In the genomic region with DNA sequence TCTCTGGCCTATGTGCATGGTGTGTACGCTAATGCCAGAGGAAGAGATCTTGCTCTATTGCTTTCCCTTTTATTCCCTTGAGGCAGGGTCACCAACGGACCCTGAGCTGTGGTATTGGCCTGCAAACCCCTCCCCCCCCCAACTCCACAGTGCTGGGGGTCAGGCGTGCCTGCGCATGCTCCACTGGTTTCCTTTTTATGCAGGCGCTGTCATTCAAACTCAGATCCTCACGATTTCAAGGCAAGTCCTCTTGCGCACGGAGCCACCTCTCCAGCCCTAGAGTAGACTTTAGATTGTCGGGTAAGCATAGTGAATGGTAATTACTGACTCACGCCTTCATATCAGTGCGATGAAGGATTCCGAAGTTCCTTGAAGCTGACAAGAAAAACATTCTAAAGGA, we compare ENCODE assay signal across 27 mouse cellular contexts. TPM values are rescaled to one million over a fixed set of nuclear protein-coding genes. Genes with fewer than 3 reads are reported as not detected.
A peak's percentile ranks its signal among the peaks of the same experiment; 100 is the strongest.
DNase-seq lines count a peak whose midpoint lies in the region; ATAC-seq and TF ChIP-seq lines count a peak whose summit lies in the region.
"Had no signal": no experiment of that assay in that cellular context is flagged by ENCODE, and none has a peak within 500 bp of the region (broad histone marks: within the 10 kb centered on the region; RNA-seq: fewer than 3 reads in every experiment).

No protein-coding gene starts in this region.

- no peak for DNase-seq in forebrain, embryonic 11.5 days (ENCODE audit: low spot score)
- DNase-seq in forebrain, embryonic 14.5 days (ENCODE audit: low spot score) = no peak
- no peak for DNase-seq in left cerebral cortex, adult 2 months (ENCODE audit: extremely low spot score in 1 of 2, low spot score in 2 of 2)
- DNase-seq in left cerebral cortex, postnatal 10 days (ENCODE audit: extremely low spot score in 1 of 2, low spot score in 2 of 2) = no peak
- peak; percentile 5 for DNase-seq in splenic B cell, adult 2 months (ENCODE audit: low read depth, low spot score)
- DNase-seq in adrenal gland, adult 8-10 months = no peak
- no peak for DNase-seq in lung, adult 18-20 months
- DNase-seq: adrenal gland, postnatal 25 days; forebrain, postnatal 0 days; gastrocnemius, postnatal 14 days; heart, adult 18-20 months; heart, postnatal 4 days; kidney, adult 18-20 months; kidney, postnatal 25 days; left cerebral cortex, postnatal 4 days; liver had no signal

- H3K27ac ChIP-seq in forebrain, embryonic 11.5 days (ENCODE audit: low read depth, low read length) = no peak overlapping the region
- H3K27ac ChIP-seq in forebrain, embryonic 14.5 days (ENCODE audit: low read depth, low read length) = no peak overlapping the region
- H3K27ac ChIP-seq in left cerebral cortex, adult 2 months = peak overlapping the region; percentile 52
- H3K27ac ChIP-seq: hindbrain, embryonic 15.5 days; kidney, embryonic 15.5 days; layer of hippocampus, adult 2 months; liver, embryonic 15.5 days; lung, embryonic 15.5 days; midbrain, embryonic 13.5 days; neural tube, embryonic 13.5 days had no signal

- peak; percentile 55; the same call in 1 of the 2 replicates for ATAC-seq in forebrain, embryonic 11.5 days (replicated peaks; ENCODE audit: low FRiP score)
- no peak for ATAC-seq in forebrain, embryonic 14.5 days
- peak; percentile 30 to 39; a peak in 3 of 4 replicates for ATAC-seq in hematopoietic stem cell, adult 5-6 weeks (replicated peaks in 1 of 2; ENCODE audit: insufficient read depth in 1 of 2, low FRiP score in 2 of 2, low TSS enrichment in 1 of 2, low read depth in 1 of 2, poor library complexity in 2 of 2, severe bottlenecking in 2 of 2)
- ATAC-seq: forebrain, postnatal 0 days; midbrain, embryonic 13.5 days had no signal

- 52% methylated on average over 12 of the region's 12 CpGs for WGBS in forebrain, embryonic 11.5 days
- 58% methylated on average over 12 of the region's 12 CpGs for WGBS in forebrain, embryonic 14.5 days

- H3K9me3 ChIP-seq in forebrain, embryonic 11.5 days (ENCODE audit: control insufficient read depth, low read length) = no peaks in the 10 kb centered on the region
- no peaks in the 10 kb centered on the region for H3K9me3 ChIP-seq in forebrain, embryonic 14.5 days (replicated peaks; ENCODE audit: control insufficient read depth, low read length)
- H3K9me3 ChIP-seq: hindbrain, embryonic 15.5 days; kidney, embryonic 15.5 days; liver, embryonic 15.5 days; lung, embryonic 15.5 days; midbrain, embryonic 13.5 days; neural tube, embryonic 13.5 days had no signal

- H3K4me2 ChIP-seq in forebrain, embryonic 11.5 days (ENCODE audit: low read depth, low read length, severe bottlenecking) = no peak overlapping the region
- H3K4me2 ChIP-seq in forebrain, embryonic 14.5 days (ENCODE audit: low read length) = no peak overlapping the region
- H3K4me2 ChIP-seq: heart, embryonic 11.5 days; hindbrain, embryonic 15.5 days; kidney, embryonic 15.5 days; liver, embryonic 15.5 days; lung, embryonic 15.5 days; midbrain, embryonic 13.5 days; neural tube, embryonic 13.5 days had no signal

- no peak for TF ChIP-seq CTCF in left cerebral cortex, adult 2 months (IDR thresholded peaks at IDR 0.05)

- no peak overlapping the region for H3K9ac ChIP-seq in forebrain, embryonic 11.5 days (ENCODE audit: low read length)
- H3K9ac ChIP-seq in forebrain, embryonic 14.5 days (ENCODE audit: low read length) = no peak overlapping the region
- H3K9ac ChIP-seq: forebrain, postnatal 0 days; hindbrain, embryonic 15.5 days; kidney, embryonic 15.5 days; liver, embryonic 15.5 days; lung, embryonic 15.5 days; midbrain, embryonic 13.5 days; neural tube, embryonic 13.5 days had no signal

- intact Hi-C loops in left cerebral cortex, adult 2 months (cut with DNase I) = loop anchor here (5.0 kb wide), 1 partner anchor 77 kb away; no protein-coding TSS in a partner anchor
- intact Hi-C loops in left cerebral cortex, postnatal 10 days (cut with DNase I) = no loop called here

- H3K4me1 ChIP-seq in forebrain, embryonic 11.5 days (replicated peaks; ENCODE audit: control insufficient read depth, insufficient read depth, low read length) = no peaks in the 10 kb centered on the region; the same call in 1 of the 2 replicates
- no peaks in the 10 kb centered on the region for H3K4me1 ChIP-seq in forebrain, embryonic 14.5 days (ENCODE audit: control insufficient read depth, insufficient read depth, low read length)
- H3K4me1 ChIP-seq: hindbrain, embryonic 15.5 days; kidney, embryonic 15.5 days; liver, embryonic 15.5 days; lung, embryonic 15.5 days; midbrain, embryonic 13.5 days; neural tube, embryonic 13.5 days had no signal

- H3K36me3 ChIP-seq in forebrain, embryonic 11.5 days (ENCODE audit: control insufficient read depth, insufficient read depth, low read length) = no peaks in the 10 kb centered on the region
- no peaks in the 10 kb centered on the region for H3K36me3 ChIP-seq in forebrain, embryonic 14.5 days (ENCODE audit: control insufficient read depth, insufficient read depth, low read length)
- no peaks in the 10 kb centered on the region for H3K36me3 ChIP-seq in splenic B cell, adult 2 months (ENCODE audit: control insufficient read depth, insufficient read depth, low read length, poor library complexity, severe bottlenecking)
- H3K36me3 ChIP-seq: hindbrain, embryonic 15.5 days; kidney, embryonic 15.5 days; liver, embryonic 15.5 days; lung, embryonic 15.5 days; midbrain, embryonic 13.5 days; neural tube, embryonic 13.5 days had no signal

- no peaks in the 10 kb centered on the region for H3K27me3 ChIP-seq in forebrain, embryonic 11.5 days (ENCODE audit: control insufficient read depth, insufficient read depth, low read length)
- no peaks in the 10 kb centered on the region for H3K27me3 ChIP-seq in forebrain, embryonic 14.5 days (replicated peaks; ENCODE audit: control insufficient read depth, insufficient read depth, low read length)
- H3K27me3 ChIP-seq in splenic B cell, adult 2 months (ENCODE audit: control insufficient read depth, insufficient read depth, low read length, poor library complexity, severe bottlenecking) = no peaks in the 10 kb centered on the region
- H3K27me3 ChIP-seq: hindbrain, embryonic 15.5 days; kidney, embryonic 15.5 days; liver, embryonic 15.5 days; lung, embryonic 15.5 days; midbrain, embryonic 13.5 days; neural tube, embryonic 13.5 days had no signal

- H3K4me3 ChIP-seq in forebrain, embryonic 11.5 days (ENCODE audit: low read depth, low read length) = no peak overlapping the region
- H3K4me3 ChIP-seq in forebrain, embryonic 14.5 days (ENCODE audit: low read depth, low read length) = no peak overlapping the region
- no peak overlapping the region for H3K4me3 ChIP-seq in left cerebral cortex, adult 2 months
- H3K4me3 ChIP-seq: hindbrain, embryonic 15.5 days; kidney, embryonic 15.5 days; layer of hippocampus, adult 2 months; liver, embryonic 15.5 days; lung, embryonic 15.5 days; midbrain, embryonic 13.5 days; neural tube, embryonic 13.5 days had no signal

RNA-seq across cellular contexts. Expression of a gene that starts 6.1 kb away (rescaled TPM):
- polyA plus RNA-seq in forebrain, embryonic 11.5 days (2014; fragmentation: Nextera tagmentation; extraction: Ambion mirVana) = 0.16 and 0.25 TPM in 2 replicates
- polyA plus RNA-seq in forebrain, embryonic 14.5 days (2014; fragmentation: Nextera tagmentation; extraction: Ambion mirVana) = 0.17 TPM in 1 of 2 replicates, not detected in the other
- under 1 TPM; 0.20 to 0.26 TPM for total RNA-seq in left cerebral cortex, adult 2 months (2021)
- total RNA-seq in left cerebral cortex, postnatal 10 days (2021) = under 1 TPM; 0.61 to 0.64 TPM
- 12.5 and 24.8 TPM in 2 replicates for total RNA-seq in hematopoietic stem cell, adult 5-6 weeks (2017)
- under 1 TPM in 1 of 4 experiments, not detected in 3; 0.22 TPM for total RNA-seq in adrenal gland, adult 8-10 months (2022)
- total RNA-seq: adrenal gland, postnatal 25 days; gastrocnemius, postnatal 14 days; heart, adult 18-20 months; heart, postnatal 4 days; layer of hippocampus, adult 2 months; left cerebral cortex, postnatal 4 days; MEL had no signal
- polyA plus RNA-seq: embryonic facial prominence, embryonic 11.5 days; heart, embryonic 11.5 days; kidney, embryonic 15.5 days; liver, embryonic 15.5 days; neural tube, embryonic 13.5 days had no signal
